Mouse (Mus musculus) lung, postnatal 0 days (tissue): Measurements from ENCODE around the gene Rpl28.

Source experiments
- CTCF ChIP-seq: IDR thresholded peaks from 2 replicates; pipeline ENCODE4 v1.5.1; 2016; ENCODE audit warnings: antibody characterized with exemption, mild to moderate bottlenecking
- EP300 ChIP-seq: IDR thresholded peaks from 2 replicates; pipeline ENCODE4 v1.6.1; 2016; ENCODE audit warnings: antibody characterized with exemption, mild to moderate bottlenecking, control low read depth

DNA sequence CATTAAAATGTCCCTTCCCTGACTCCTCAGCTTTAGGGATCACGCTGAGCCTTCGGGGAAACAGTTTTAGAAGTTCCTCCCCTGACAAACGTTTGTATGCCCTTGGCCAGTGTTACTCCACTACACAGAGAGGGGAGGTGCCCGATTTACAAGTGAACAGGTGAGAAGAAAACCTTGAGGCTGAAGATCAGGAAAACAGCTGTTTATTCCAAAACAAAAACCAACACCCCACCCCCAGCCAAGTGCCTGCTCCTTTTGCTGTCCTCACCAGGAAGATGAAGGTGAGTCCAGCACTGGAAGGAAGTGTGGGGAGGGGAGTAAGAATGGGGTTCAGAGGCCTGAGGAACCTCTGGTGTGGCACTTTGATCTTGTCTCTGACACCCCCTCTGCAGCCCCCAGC lies 32.7 kb downstream of the Rpl28 start:
- TF ChIP-seq CTCF: no peak
- TF ChIP-seq EP300: no peak
